Mouse (Mus musculus) small intestine, adult 2 months (tissue): ENCODE results near the gene Nrros.
A peak's percentile ranks its signal among the peaks of the same experiment; 100 is the strongest.

Experiments
- CTCF ChIP-seq: fragments of 200-500 bp; IDR thresholded peaks from 2 replicates; pipeline ENCODE4 v1.5.1; 2012; ENCODE audit warnings: low read depth, mild to moderate bottlenecking, control low read depth, inconsistent platforms, low read length, moderate library complexity, mixed read lengths; ENCODE audit not compliant: insufficient replicate concordance, insufficient read length; ENCODE audit errors: extremely low read depth
- POLR2A ChIP-seq: fragments of 200-500 bp; IDR thresholded peaks from 2 replicates; pipeline ENCODE4 v1.6.1; 2012; ENCODE audit warnings: low read depth, mild to moderate bottlenecking, control low read depth, inconsistent platforms, low read length, moderate library complexity

GRCm38 (mm10) chr16:32110951-32111699 lies 54.3 kb downstream of the Nrros start:
- peak; percentile 9; the same call in 1 of the 2 replicates for TF ChIP-seq CTCF
- TF ChIP-seq POLR2A, result no peak
